Mouse (Mus musculus) liver, embryonic 16.5 days (tissue): ENCODE measurements at regions not wholly inside any gene's neighbourhood (a gene's known extent, or its start where the extent isn't known, plus 50 kb on each side); places are given as distances from the start of the nearest gene placed in this dataset.

Source experiments
- ATAC-seq: fragments of 200-750 bp; cut with Nextera tagmentation; 2 replicates; pipeline ENCODE4 v1.8.0; 2017; ENCODE audit warnings: low read depth, mild to moderate bottlenecking, moderate number of reproducible peaks, moderate library complexity
- H3K27ac ChIP-seq: fragments of 300-500 bp; sonication (generic); 2 replicates; pipeline ENCODE4 v1.5.1; 2014; ENCODE audit warnings: mild to moderate bottlenecking, low read length
- H3K27me3 ChIP-seq: fragments of 300-500 bp; sonication (generic); 2 replicates; pipeline ENCODE4 v1.6.1; 2014; ENCODE audit warnings: low read depth, low read length, mixed read lengths; ENCODE audit not compliant: control insufficient read depth, insufficient read depth
- H3K36me3 ChIP-seq: fragments of 300-500 bp; sonication (generic); 2 replicates; pipeline ENCODE4 v1.6.1; 2014; ENCODE audit warnings: mild to moderate bottlenecking; ENCODE audit not compliant: control insufficient read depth, insufficient read depth
- H3K4me1 ChIP-seq: fragments of 300-500 bp; sonication (generic); 2 replicates; pipeline ENCODE4 v1.6.1; 2014; ENCODE audit warnings: low read depth, low read length, mixed read lengths; ENCODE audit not compliant: control insufficient read depth
- H3K4me2 ChIP-seq: fragments of 300-500 bp; sonication (generic); 2 replicates; pipeline ENCODE4 v1.6.1; 2014; ENCODE audit warnings: low read depth, low read length, mixed read lengths
- H3K4me3 ChIP-seq: fragments of 300-500 bp; sonication (generic); 2 replicates; pipeline ENCODE4 v1.5.1; 2014; ENCODE audit warnings: low read depth, mild to moderate bottlenecking, low read length
- H3K9ac ChIP-seq: fragments of 300-500 bp; sonication (generic); 2 replicates; pipeline ENCODE4 v1.6.1; 2014; ENCODE audit warnings: low read depth, low read length
- H3K9me3 ChIP-seq: fragments of 300-500 bp; sonication (generic); replicated peaks from 2 replicates; pipeline ENCODE4 v1.6.1; 2016; ENCODE audit warnings: low read length; ENCODE audit not compliant: control insufficient read depth
- WGBS: fragments of 180-500 bp; shearing (Covaris S2); extraction: QIAGEN DNeasy Blood & Tissue Kit; methylation state at CpG from one replicate; pipeline ENCODE4 v1.1.7; 2014; ENCODE audit not compliant: insufficient replicate concordance; 5-methylcytosine and 5-hydroxymethylcytosine counted together

DNA sequence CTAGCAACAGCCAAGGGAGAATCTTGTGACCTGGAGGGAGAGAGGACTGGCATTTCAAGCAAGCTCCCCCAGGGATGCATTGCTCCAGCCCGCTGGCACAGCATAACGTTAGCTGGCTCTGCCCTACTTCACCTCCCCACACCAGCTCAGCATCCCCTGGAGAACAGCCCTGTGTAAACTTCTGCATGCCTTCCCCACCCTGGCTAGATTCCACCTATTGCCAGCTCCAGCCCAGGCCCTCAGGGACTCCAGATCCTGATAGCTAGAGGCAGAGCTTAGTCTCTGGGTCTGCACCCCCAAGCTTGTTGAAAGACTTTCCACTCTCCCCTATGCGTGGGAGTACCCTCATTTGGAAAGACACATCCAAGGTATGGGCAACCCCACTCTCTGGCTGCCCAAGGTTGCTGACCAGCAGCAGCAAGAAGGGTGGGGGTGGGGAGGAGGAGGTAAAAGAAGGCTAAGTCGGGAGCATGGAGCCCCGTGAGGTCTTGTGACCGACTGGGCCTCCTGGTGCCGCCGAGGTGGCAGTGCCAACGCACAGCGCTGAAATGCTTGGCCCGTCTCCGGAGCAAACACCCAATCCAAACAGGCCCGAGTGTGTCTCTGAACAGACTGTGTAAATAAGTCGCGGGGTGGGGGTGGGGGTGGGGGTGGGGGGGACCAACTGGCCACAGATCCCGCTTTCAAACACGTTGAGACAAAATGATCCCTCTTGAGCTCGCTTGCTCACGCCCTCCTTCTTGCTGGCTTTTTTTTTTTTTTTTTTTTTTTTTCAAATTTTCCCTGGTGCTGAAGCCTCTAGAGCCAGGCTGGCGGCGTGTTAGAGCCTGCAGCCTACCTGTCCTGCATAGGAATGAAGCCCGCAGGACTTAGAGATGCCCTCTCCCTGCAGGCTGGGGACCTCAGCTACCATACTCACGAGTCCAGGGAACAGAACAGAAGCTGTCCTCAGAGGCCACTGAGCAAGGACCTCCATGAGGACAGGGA lies 350.3 kb downstream of the Sox9 start:
- WGBS = 62% methylated on average over 23 of the region's 23 CpGs
- Histone ChIP-seq H3K36me3 (no peaks in the 10 kb centered on the region), H3K4me1 (peaks cover 10% of the 10 kb centered on the region), H3K9me3 (no peaks in the 10 kb centered on the region), H3K4me2 (0 out of 2 replicates have a peak overlapping the region, but pooled peaks have one; percentile 8), H3K27ac (no peak overlapping the region), H3K4me3 (no peak overlapping the region), H3K9ac (no peak overlapping the region), H3K27me3 (no peaks in the 10 kb centered on the region)
- 0 out of 2 replicates have a peak, but pooled peaks have one; percentile 10 for ATAC-seq

DNA sequence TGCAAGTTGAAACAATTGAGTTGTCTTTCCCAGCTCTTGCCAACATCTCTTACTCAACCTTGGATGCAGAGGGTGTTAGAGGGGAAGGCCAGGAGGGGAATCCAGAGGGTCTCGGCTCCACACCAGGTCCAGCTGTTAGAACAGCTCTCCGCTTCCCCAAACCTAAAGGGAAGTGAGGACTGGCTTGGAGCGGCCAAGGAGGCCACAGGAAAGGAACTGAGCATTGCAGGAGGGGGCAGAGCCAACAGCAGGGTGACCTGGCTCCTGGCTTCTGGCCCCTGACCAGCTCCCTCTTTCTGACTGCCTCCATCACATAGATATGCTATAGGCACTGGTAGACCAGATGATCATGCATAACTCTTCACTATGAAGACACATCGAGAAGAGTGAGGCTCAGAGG lies 351.4 kb downstream of the Sox9 start:
- H3K4me1 ChIP-seq = peaks cover 10% of the 10 kb centered on the region
- H3K36me3 ChIP-seq = no peaks in the 10 kb centered on the region
- WGBS = 48% methylated on average over 4 of the region's 4 CpGs
- no peak overlapping the region for H3K27ac ChIP-seq
- no peak for ATAC-seq
- H3K4me2 ChIP-seq = no peak overlapping the region
- no peaks in the 10 kb centered on the region for H3K27me3 ChIP-seq
- no peaks in the 10 kb centered on the region for H3K9me3 ChIP-seq
- no peak overlapping the region for H3K4me3 ChIP-seq
- H3K9ac ChIP-seq = no peak overlapping the region

DNA sequence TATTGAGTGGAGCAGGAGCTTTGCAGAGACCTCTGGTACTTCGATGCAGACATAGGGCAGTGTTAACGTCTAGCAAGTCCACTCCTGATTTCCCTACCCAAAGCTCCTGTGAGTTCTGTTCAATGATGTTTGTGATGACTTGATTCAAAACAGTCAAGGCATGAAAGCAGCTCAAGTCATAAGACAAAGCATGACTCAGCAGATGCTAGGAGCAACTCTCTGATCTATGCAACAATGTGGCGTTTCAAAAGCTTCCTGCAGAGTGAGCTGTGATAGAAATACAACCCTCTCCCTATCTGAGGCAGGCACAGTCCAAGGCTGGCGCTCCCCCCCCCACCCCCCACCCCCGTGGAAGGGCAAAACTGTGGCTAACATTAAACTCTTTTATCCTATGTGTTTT lies 353.2 kb downstream of the Sox9 start:
- Histone ChIP-seq H3K36me3 (no peaks in the 10 kb centered on the region), H3K27ac (no peak overlapping the region), H3K9ac (no peak overlapping the region), H3K9me3 (no peaks in the 10 kb centered on the region), H3K4me2 (no peak overlapping the region), H3K4me1 (peaks cover 4% of the 10 kb centered on the region), H3K4me3 (no peak overlapping the region), H3K27me3 (no peaks in the 10 kb centered on the region)
- WGBS = 35% methylated on average over 5 of the region's 5 CpGs
- ATAC-seq = 0 out of 2 replicates have a peak, but pooled peaks have one; percentile 24

DNA sequence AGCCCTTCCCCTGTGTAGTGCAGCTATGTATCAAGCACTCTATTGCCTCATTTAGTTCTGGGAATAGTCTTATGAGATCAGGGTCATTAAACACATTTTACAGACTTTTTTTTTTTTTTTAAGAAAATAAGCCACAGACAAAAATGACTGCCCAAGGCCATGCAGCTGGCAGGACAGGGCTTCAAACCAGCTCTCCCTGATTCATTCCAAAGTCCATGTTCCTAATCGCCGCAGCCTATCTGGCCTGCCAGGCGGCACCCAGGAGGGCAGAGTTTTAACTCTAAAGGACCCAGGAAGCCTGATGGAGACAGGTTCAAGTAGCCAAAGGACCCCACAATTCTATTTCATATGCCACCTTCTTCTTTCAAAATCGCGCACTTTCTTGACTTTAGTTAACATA lies 356.4 kb downstream of the Sox9 start:
- Histone ChIP-seq H3K4me2 (no peak overlapping the region), H3K27ac (no peak overlapping the region), H3K9ac (no peak overlapping the region), H3K27me3 (no peaks in the 10 kb centered on the region), H3K9me3 (no peaks in the 10 kb centered on the region), H3K36me3 (no peaks in the 10 kb centered on the region), H3K4me3 (no peak overlapping the region), H3K4me1 (no peaks in the 10 kb centered on the region)
- ATAC-seq = no peak
- WGBS = 72% methylated on average over 5 of the region's 5 CpGs

DNA sequence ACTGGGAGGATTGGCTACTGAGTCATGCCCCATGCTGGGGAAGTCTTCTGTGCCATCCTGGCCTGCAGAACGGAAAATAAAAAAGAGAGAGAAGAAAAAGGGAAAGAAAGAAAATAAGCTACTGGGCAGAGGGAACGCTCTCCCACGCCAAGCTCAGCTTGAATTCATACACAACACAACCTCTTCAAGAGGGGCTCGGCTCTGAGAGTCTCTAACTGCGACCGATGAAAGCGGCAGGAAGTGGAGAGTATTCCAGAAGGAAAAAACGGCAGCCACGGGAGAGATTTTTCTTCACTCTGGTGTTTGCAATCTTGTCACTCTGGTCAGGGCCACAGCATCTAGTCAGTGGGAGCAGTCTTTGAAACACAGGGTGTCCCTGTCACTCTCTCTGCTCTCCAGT lies 358.6 kb downstream of the Sox9 start:
- 74% methylated on average over 9 of the region's 9 CpGs for WGBS
- Histone ChIP-seq H3K9me3 (no peaks in the 10 kb centered on the region), H3K27ac (no peak overlapping the region), H3K9ac (no peak overlapping the region), H3K4me1 (no peaks in the 10 kb centered on the region), H3K36me3 (no peaks in the 10 kb centered on the region), H3K4me3 (no peak overlapping the region), H3K27me3 (no peaks in the 10 kb centered on the region), H3K4me2 (no peak overlapping the region)
- ATAC-seq = no peak

DNA sequence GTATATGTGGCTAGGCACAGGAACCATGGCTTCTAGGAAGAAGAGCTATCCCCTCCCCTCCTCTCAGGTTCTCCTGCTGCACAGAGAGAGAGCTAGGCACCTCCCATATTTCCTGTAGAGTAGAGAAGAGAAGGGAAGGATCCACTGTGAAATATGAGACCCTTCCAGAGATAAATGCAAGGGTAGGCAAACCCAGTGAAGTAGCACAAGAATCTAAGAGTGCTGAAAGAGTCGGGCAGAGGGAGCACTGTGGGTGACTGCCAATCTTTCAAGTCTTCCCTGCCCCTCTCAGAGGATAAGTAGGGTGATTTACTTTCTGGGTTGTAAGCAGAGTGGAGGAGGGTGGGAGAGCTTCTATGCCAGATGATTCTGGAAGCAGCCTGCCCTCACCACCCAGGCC lies 360.8 kb downstream of the Sox9 start:
- no peaks in the 10 kb centered on the region for H3K27me3 ChIP-seq
- H3K4me1 ChIP-seq = no peaks in the 10 kb centered on the region
- ATAC-seq = no peak
- no peak overlapping the region for H3K9ac ChIP-seq
- WGBS = 38% methylated on average over 1 of the region's 1 CpGs
- H3K27ac ChIP-seq = no peak overlapping the region
- no peaks in the 10 kb centered on the region for H3K36me3 ChIP-seq
- H3K4me3 ChIP-seq = no peak overlapping the region
- H3K9me3 ChIP-seq = no peaks in the 10 kb centered on the region
- H3K4me2 ChIP-seq = no peak overlapping the region

DNA sequence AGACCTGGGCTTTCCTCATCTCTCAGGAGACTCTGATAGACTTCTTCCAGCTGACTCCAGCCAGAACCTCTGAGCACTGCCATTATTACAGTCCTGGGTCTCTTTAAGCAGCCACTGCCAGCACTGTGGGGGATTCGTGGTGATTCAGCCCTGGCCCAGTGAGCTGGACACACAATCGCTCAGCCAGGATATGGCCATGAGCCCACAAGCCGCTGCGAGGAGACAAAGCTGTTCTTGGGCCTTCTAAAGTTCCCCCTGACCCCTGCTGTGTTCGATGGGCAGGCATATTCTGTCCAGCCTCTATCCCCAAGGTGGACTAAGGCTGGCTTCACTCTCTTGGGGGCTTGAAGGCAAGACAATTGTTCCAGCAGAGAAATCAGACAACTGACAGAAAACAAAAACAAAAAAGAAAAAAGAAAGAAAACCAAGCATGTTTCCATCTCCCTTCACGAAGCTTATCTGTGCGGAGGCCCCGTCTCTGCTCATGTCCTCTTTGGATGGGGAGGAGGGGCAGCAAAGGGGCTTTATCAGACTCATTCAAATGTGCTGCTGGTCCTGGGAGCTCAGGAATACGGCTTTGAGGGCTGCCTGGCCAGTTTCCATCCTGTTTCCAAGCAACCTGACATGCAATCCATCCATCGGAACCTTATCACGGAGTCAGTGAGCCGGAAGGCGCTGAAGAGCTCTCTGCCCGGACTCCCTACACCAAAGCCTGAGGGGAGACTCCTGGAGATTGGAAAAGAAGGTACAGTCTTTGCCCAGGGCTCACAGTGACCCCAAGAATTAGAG lies 362.0 kb downstream of the Sox9 start:
- Histone ChIP-seq H3K27ac (no peak overlapping the region), H3K4me3 (no peak overlapping the region), H3K4me1 (no peaks in the 10 kb centered on the region), H3K27me3 (no peaks in the 10 kb centered on the region), H3K9ac (no peak overlapping the region), H3K9me3 (no peaks in the 10 kb centered on the region), H3K4me2 (no peak overlapping the region), H3K36me3 (no peaks in the 10 kb centered on the region)
- WGBS = 55% methylated on average over 14 of the region's 14 CpGs
- no peak for ATAC-seq

DNA sequence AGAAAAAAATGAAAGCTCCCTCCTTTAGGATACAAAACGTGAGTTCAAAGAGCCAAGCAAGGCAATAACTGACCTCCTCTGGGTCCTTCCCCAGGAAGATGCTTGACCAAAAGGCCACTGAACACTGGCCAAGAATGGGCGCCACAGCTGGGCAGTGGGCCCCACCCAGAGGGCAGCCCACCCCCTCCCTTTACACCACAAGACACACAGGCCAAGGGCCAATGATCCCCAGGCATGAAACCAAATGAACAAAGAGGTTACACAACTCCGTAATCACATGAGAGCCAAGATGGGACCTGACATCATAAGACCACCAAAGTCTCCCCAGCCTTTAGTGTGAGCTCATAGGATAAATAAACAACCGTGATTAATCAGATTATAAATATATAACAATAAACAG lies 363.7 kb downstream of the Sox9 start:
- Histone ChIP-seq H3K9ac (no peak overlapping the region), H3K27me3 (no peaks in the 10 kb centered on the region), H3K9me3 (no peaks in the 10 kb centered on the region), H3K4me1 (no peaks in the 10 kb centered on the region), H3K4me3 (no peak overlapping the region), H3K36me3 (no peaks in the 10 kb centered on the region), H3K4me2 (no peak overlapping the region), H3K27ac (no peak overlapping the region)
- no peak for ATAC-seq
- 64% methylated on average over 4 of the region's 4 CpGs for whole genome bisulfite sequencing

DNA sequence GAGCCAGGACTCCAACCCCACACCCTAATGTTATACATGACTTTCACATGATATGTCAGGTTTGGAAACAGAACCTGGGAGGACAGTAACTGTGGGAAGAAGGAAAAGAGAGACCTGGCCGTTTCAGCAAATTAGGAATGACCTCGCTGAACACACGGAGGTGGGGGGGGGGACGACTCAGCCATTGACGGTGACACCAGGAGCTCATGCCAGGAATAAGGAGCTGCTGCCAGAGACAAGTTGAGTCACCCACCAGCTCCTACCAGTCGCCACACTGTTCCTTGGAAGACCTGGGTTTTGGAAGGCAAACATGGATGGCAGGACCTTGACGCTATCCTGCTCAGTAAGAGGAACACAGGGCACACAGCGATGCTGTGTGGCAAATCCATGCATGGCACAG lies 364.7 kb downstream of the Sox9 start:
- Histone ChIP-seq H3K9ac (no peak overlapping the region), H3K4me3 (no peak overlapping the region), H3K9me3 (no peaks in the 10 kb centered on the region), H3K4me2 (no peak overlapping the region), H3K27me3 (no peaks in the 10 kb centered on the region), H3K36me3 (no peaks in the 10 kb centered on the region), H3K4me1 (no peaks in the 10 kb centered on the region), H3K27ac (no peak overlapping the region)
- ATAC-seq = no peak
- WGBS = 76% methylated on average over 8 of the region's 8 CpGs
